In genomic region chr6:145745291-145745690, GRCm38 (mm10) we compare ENCODE assay signal across 9 mouse cellular contexts. TPM values are rescaled to one million over a fixed set of nuclear protein-coding genes. Genes with fewer than 3 reads are reported as not detected.
DNase-seq lines count a peak whose midpoint lies in the region; ATAC-seq and TF ChIP-seq lines count a peak whose summit lies in the region.
"Had no signal": no experiment of that assay in that cellular context is flagged by ENCODE, and none has a peak within 500 bp of the region (broad histone marks: within the 10 kb centered on the region; RNA-seq: fewer than 3 reads in every experiment).

No protein-coding gene starts in this region.

- peaks cover 36% of the 10 kb centered on the region for H3K4me1 ChIP-seq in heart, embryonic 10.5 days
- 0 out of 2 replicates have a peak, but pooled peaks cover 3% of the 10 kb centered on the region for H3K4me1 ChIP-seq in midbrain, embryonic 14.5 days (ENCODE audit: control insufficient read depth, insufficient read depth, low read length)

- POLR2A ChIA-PET in Patski (lab: Charles Lee) = interaction anchor here (0.7 kb wide), 2 partner anchors 259 to 272 kb away, joined by 3 to 4 read pairs; no protein-coding TSS in a partner anchor

- no peak for ATAC-seq in Patski
- ATAC-seq in midbrain, embryonic 14.5 days (ENCODE audit: low FRiP score, low TSS enrichment) = no peak

- no peak overlapping the region for H3K9ac ChIP-seq in midbrain, embryonic 14.5 days (replicated peaks; ENCODE audit: low read length)
- H3K9ac ChIP-seq: intestine, embryonic 15.5 days had no signal

- no peak overlapping the region for H3K4me3 ChIP-seq in heart, embryonic 10.5 days
- no peak overlapping the region for H3K4me3 ChIP-seq in layer of hippocampus, adult 2 months
- no peak overlapping the region for H3K4me3 ChIP-seq in midbrain, embryonic 14.5 days (replicated peaks; ENCODE audit: low read depth, low read length)

- peaks cover 6% of the 10 kb centered on the region; the same call in 1 of the 2 replicates for H3K36me3 ChIP-seq in heart, embryonic 10.5 days
- H3K36me3 ChIP-seq in midbrain, embryonic 14.5 days (ENCODE audit: control insufficient read depth, insufficient read depth, low read length) = no peaks in the 10 kb centered on the region
- H3K36me3 ChIP-seq: intestine, embryonic 15.5 days had no signal

- CTCF ChIA-PET in Patski (lab: Charles Lee) = interaction anchor here (1.0 to 1.5 kb wide), 3 partner anchors 10 to 328 kb away, joined by 3 to 5 read pairs (median 4); no protein-coding TSS in a partner anchor

- peak overlapping the region; percentile 82; the same call in 1 of the 2 replicates for H3K4me2 ChIP-seq in midbrain, embryonic 14.5 days (ENCODE audit: low read length)

- 45% methylated on average over 3 of the region's 3 CpGs for WGBS in heart, embryonic 10.5 days
- 55% methylated on average over 3 of the region's 3 CpGs for WGBS in midbrain, embryonic 14.5 days

- H3K27me3 ChIP-seq in heart, embryonic 10.5 days (ENCODE audit: insufficient read depth, poor library complexity, severe bottlenecking) = no peaks in the 10 kb centered on the region
- H3K27me3 ChIP-seq in Patski = no peaks in the 10 kb centered on the region
- H3K27me3 ChIP-seq in midbrain, embryonic 14.5 days (ENCODE audit: control insufficient read depth, insufficient read depth, low read length) = no peaks in the 10 kb centered on the region; the same call in 1 of the 2 replicates
- H3K27me3 ChIP-seq: intestine, embryonic 15.5 days had no signal

- H3K27ac ChIP-seq in heart, embryonic 10.5 days = peak overlapping the region; percentile 97; the same call in 1 of the 2 replicates
- H3K27ac ChIP-seq in layer of hippocampus, adult 2 months = peak overlapping the region; percentile 19; the same call in 1 of the 2 replicates
- no peak overlapping the region for H3K27ac ChIP-seq in midbrain, embryonic 14.5 days (replicated peaks; ENCODE audit: low read depth, low read length)

- no peak for TF ChIP-seq CTCF in layer of hippocampus, adult 2 months (conservative IDR thresholded peaks at IDR 0.05)
- TF ChIP-seq CTCF in Patski (IDR thresholded peaks at IDR 0.05) = no peak

- no peak for DNase-seq in heart, embryonic 10.5 days (ENCODE audit: low spot score)
- DNase-seq in heart, adult 11 months = no peak
- no peak for DNase-seq in layer of hippocampus, adult 2 months (ENCODE audit: low spot score in 2 of 2)
- DNase-seq in layer of hippocampus, postnatal 10 days (ENCODE audit: low spot score in 2 of 2) = no peak
- DNase-seq in Patski (ENCODE audit: low read depth, low spot score) = peak; percentile 53
- DNase-seq in midbrain, embryonic 14.5 days = no peak
- DNase-seq in cerebellum, adult 8-10 months = no peak
- no peak for DNase-seq in yolk sac, embryonic 10.5 days (ENCODE audit: low spot score)

- no peaks in the 10 kb centered on the region for H3K9me3 ChIP-seq in heart, embryonic 10.5 days
- no peaks in the 10 kb centered on the region for H3K9me3 ChIP-seq in midbrain, embryonic 14.5 days (ENCODE audit: control insufficient read depth, low read length)
- H3K9me3 ChIP-seq: intestine, embryonic 15.5 days had no signal

- in situ Hi-C loops in Patski (cut with MboI; ENCODE audit: low pct_unique_long_range_greater_than_20kb) = loop anchor here (5.0 kb wide), 2 partner anchors 47 to 303 kb away; no protein-coding TSS in a partner anchor

RNA-seq across cellular contexts. Expression of gene Rassf8, which starts 1.3 kb away (rescaled TPM):
- 7.2 and 8.6 TPM in 2 replicates for polyA plus RNA-seq in heart, embryonic 10.5 days (2016; fragmentation: Nextera tagmentation; extraction: Ambion mirVana)
- total RNA-seq in layer of hippocampus, adult 2 months (2021) = 10 to 100 TPM; 25.6 to 26.4 TPM
- total RNA-seq in layer of hippocampus, postnatal 10 days (2021) = 10 to 100 TPM; 13.5 to 14.1 TPM
- polyA plus RNA-seq in Patski (2021) = 41.8 TPM
- polyA plus RNA-seq in midbrain, embryonic 14.5 days (2014; fragmentation: Nextera tagmentation; extraction: Ambion mirVana) = 4.4 and 6.9 TPM in 2 replicates
